Comparison of ENCODE assay signal across 9 mouse cellular contexts in genomic region chr2:75605634-75606033, GRCm38 (mm10). TPM values are rescaled to one million over a fixed set of nuclear protein-coding genes. Genes with fewer than 3 reads are reported as not detected.
DNase-seq lines count a peak whose midpoint lies in the region; ATAC-seq and TF ChIP-seq lines count a peak whose summit lies in the region.
"Had no signal": no experiment of that assay in that cellular context is flagged by ENCODE, and none has a peak within 500 bp of the region (broad histone marks: within the 10 kb centered on the region; RNA-seq: fewer than 3 reads in every experiment).

No protein-coding gene starts in this region.

- no peaks in the 10 kb centered on the region for H3K9me3 ChIP-seq in kidney, embryonic 15.5 days (replicated peaks)
- H3K9me3 ChIP-seq in ES-E14 (ENCODE audit: control insufficient read depth, insufficient read depth, low read depth, low read length) = no peaks in the 10 kb centered on the region
- H3K9me3 ChIP-seq in heart, embryonic 13.5 days = no peaks in the 10 kb centered on the region
- H3K9me3 ChIP-seq in midbrain, embryonic 16.5 days (replicated peaks; ENCODE audit: control insufficient read depth, low read length, poor library complexity, severe bottlenecking) = no peaks in the 10 kb centered on the region
- H3K9me3 ChIP-seq: limb, embryonic 12.5 days had no signal

- H3K9ac ChIP-seq in kidney, embryonic 15.5 days = no peak overlapping the region
- no peak overlapping the region for H3K9ac ChIP-seq in ES-E14 (ENCODE audit: insufficient read depth, low read depth, low read length, poor library complexity, severe bottlenecking)
- peak overlapping the region; percentile 62; the same call in 1 of the 2 replicates for H3K9ac ChIP-seq in heart, embryonic 13.5 days
- H3K9ac ChIP-seq in midbrain, embryonic 16.5 days (ENCODE audit: low read depth, low read length) = no peak overlapping the region
- H3K9ac ChIP-seq: limb, embryonic 12.5 days had no signal

- ATAC-seq in kidney, embryonic 15.5 days (replicated peaks; ENCODE audit: low FRiP score) = no peak
- no peak for ATAC-seq in heart, embryonic 13.5 days (ENCODE audit: extremely low read depth, insufficient number of reproducible peaks, low FRiP score, low TSS enrichment)
- no peak for ATAC-seq in midbrain, embryonic 16.5 days

- no peak overlapping the region for H3K4me2 ChIP-seq in kidney, embryonic 15.5 days
- peak overlapping the region; percentile 31; the same call in 1 of the 2 replicates for H3K4me2 ChIP-seq in heart, embryonic 13.5 days
- H3K4me2 ChIP-seq in midbrain, embryonic 16.5 days (ENCODE audit: low read length) = peak overlapping the region; percentile 29
- H3K4me2 ChIP-seq: limb, embryonic 12.5 days had no signal

- no peak overlapping the region for H3K4me3 ChIP-seq in kidney, embryonic 15.5 days (replicated peaks)
- no peak overlapping the region for H3K4me3 ChIP-seq in ES-E14 (ENCODE audit: insufficient read depth in 1 of 2, low read depth in 1 of 2, low read length in 2 of 2, poor library complexity in 1 of 2, severe bottlenecking in 1 of 2)
- H3K4me3 ChIP-seq in heart, embryonic 13.5 days = no peak overlapping the region
- no peak overlapping the region for H3K4me3 ChIP-seq in midbrain, embryonic 16.5 days (ENCODE audit: low read depth, low read length)
- H3K4me3 ChIP-seq: limb, embryonic 12.5 days had no signal

- in situ Hi-C loops in ES-E14 (cut with MboI; ENCODE audit: low sequenced_read_pairs in 2 of 2, unreplicated experiment in 2 of 2) = loop anchor here (10.0 to 25.0 kb wide), 3 partner anchors 179 to 457 kb away; no protein-coding TSS in a partner anchor

- 2% methylated on average over 7 of the region's 7 CpGs for WGBS in kidney, embryonic 15.5 days
- WGBS in heart, embryonic 13.5 days = 2% methylated on average over 7 of the region's 7 CpGs
- WGBS in midbrain, embryonic 16.5 days = 2% methylated on average over 7 of the region's 7 CpGs

- peak; percentile 42 for DNase-seq in kidney, adult 11 months
- DNase-seq in ES-E14 (ENCODE audit: low read depth, low spot score) = peak; percentile 60
- peak; percentile 66 for DNase-seq in cerebellum, adult 8-10 months
- peak; percentile 61 to 72 for DNase-seq in kidney, postnatal 4 days
- DNase-seq in thymus, postnatal 4 days = peak; percentile 59

- H3K4me1 ChIP-seq in kidney, embryonic 15.5 days = peaks cover 38% of the 10 kb centered on the region
- peaks cover 0 to 2% of the 10 kb centered on the region in 2 experiments; a peak in 1 of 4 replicates for H3K4me1 ChIP-seq in ES-E14 (ENCODE audit: control insufficient read depth in 2 of 2, insufficient read depth in 2 of 2, low read length in 2 of 2, poor library complexity in 1 of 2)
- peaks cover 15% of the 10 kb centered on the region for H3K4me1 ChIP-seq in heart, embryonic 13.5 days
- peaks cover 14% of the 10 kb centered on the region for H3K4me1 ChIP-seq in midbrain, embryonic 16.5 days (ENCODE audit: control insufficient read depth, insufficient read depth, low read length)

- no peak overlapping the region for H3K27ac ChIP-seq in kidney, embryonic 15.5 days
- no peak overlapping the region for H3K27ac ChIP-seq in ES-E14 (ENCODE audit: insufficient read depth, low read depth, low read length, poor library complexity, severe bottlenecking)
- H3K27ac ChIP-seq in heart, embryonic 13.5 days (replicated peaks) = no peak overlapping the region
- no peak overlapping the region for H3K27ac ChIP-seq in midbrain, embryonic 16.5 days (ENCODE audit: low read length)

- H3K27me3 ChIP-seq in kidney, embryonic 15.5 days = no peaks in the 10 kb centered on the region; the same call in 1 of the 2 replicates
- H3K27me3 ChIP-seq in heart, embryonic 13.5 days (replicated peaks) = peaks cover 14% of the 10 kb centered on the region; the same call in 1 of the 2 replicates
- peaks cover 3% of the 10 kb centered on the region; the same call in 1 of the 2 replicates for H3K27me3 ChIP-seq in midbrain, embryonic 16.5 days (ENCODE audit: control insufficient read depth, insufficient read depth, low read depth, low read length)

- H3K36me3 ChIP-seq in kidney, embryonic 15.5 days = no peaks in the 10 kb centered on the region
- H3K36me3 ChIP-seq in ES-E14 (ENCODE audit: control insufficient read depth, insufficient read depth, low read length, poor library complexity, severe bottlenecking) = no peaks in the 10 kb centered on the region
- no peaks in the 10 kb centered on the region for H3K36me3 ChIP-seq in heart, embryonic 13.5 days
- no peaks in the 10 kb centered on the region for H3K36me3 ChIP-seq in midbrain, embryonic 16.5 days (ENCODE audit: control insufficient read depth, insufficient read depth, low read length)
- H3K36me3 ChIP-seq: limb, embryonic 12.5 days had no signal

TF ChIP-seq in ES-E14, 5 proteins besides CTCF, POLR2A, EP300 and RAD21:
- TF ChIP-seq ZNF384 (IDR thresholded peaks at IDR 0.05; ENCODE audit: low read depth, low read length) (no peak; the same call in 1 of the 2 replicates), CHD2 (IDR thresholded peaks at IDR 0.05; ENCODE audit: low read depth, low read length) (no peak), ZC3H11A (IDR thresholded peaks at IDR 0.05; ENCODE audit: borderline replicate concordance, low read depth, low read length) (peak; percentile 94), MAFK (IDR thresholded peaks at IDR 0.05; ENCODE audit: insufficient read depth, low read depth, low read length) (peak; percentile 22; the same call in 1 of the 2 replicates), HCFC1 (IDR thresholded peaks at IDR 0.05; ENCODE audit: borderline replicate concordance, insufficient read depth, low read length) (no peak)
TF ChIP-seq in ES-E14: peak in this region for 2.

RNA-seq across cellular contexts. Expression of gene Hnrnpa3, which starts 53.4 kb away (rescaled TPM):
- 381 and 397 TPM in 2 replicates for polyA plus RNA-seq in kidney, embryonic 15.5 days (2015; fragmentation: Nextera tagmentation; extraction: Ambion mirVana)
- total RNA-seq in ES-E14 (2012; rRNA removed) = 101 and 166 TPM in 2 replicates
- 188 and 192 TPM in 2 replicates for polyA plus RNA-seq in heart, embryonic 13.5 days (2015; fragmentation: Nextera tagmentation; extraction: Ambion mirVana)
- polyA plus RNA-seq in midbrain, embryonic 16.5 days (2015; fragmentation: Nextera tagmentation; extraction: Ambion mirVana) = 169 and 217 TPM in 2 replicates
